Mouse (Mus musculus) cortical plate, adult 2 months (tissue): ENCODE data around the gene H2afz. TPM values are rescaled to one million over a fixed set of nuclear protein-coding genes. Genes with fewer than 3 reads are reported as not detected.

Experiments used
- H3K27ac ChIP-seq: fragments of 200-500 bp; 2 replicates; pipeline ENCODE4 v1.5.1; 2012; ENCODE audit warnings: low read length, control low read depth, inconsistent platforms; ENCODE audit not compliant: insufficient read depth
- H3K4me1 ChIP-seq: fragments of 200-500 bp; 2 replicates; pipeline ENCODE4 v1.6.1; 2011; ENCODE audit warnings: low read length; ENCODE audit not compliant: control insufficient read depth, insufficient read depth
- H3K4me3 ChIP-seq: fragments of 200-500 bp; 2 replicates; pipeline ENCODE4 v1.5.1; 2011; ENCODE audit warnings: mild to moderate bottlenecking, low read length, control low read depth; ENCODE audit not compliant: insufficient read depth
- CTCF ChIP-seq: fragments of 200-500 bp; IDR thresholded peaks from 2 replicates; pipeline ENCODE4 v1.5.1; 2011; ENCODE audit warnings: mild to moderate bottlenecking, control low read depth, low read length; ENCODE audit not compliant: insufficient read depth; ENCODE audit errors: extremely low read depth
- POLR2A ChIP-seq: fragments of 200-500 bp; IDR thresholded peaks from 2 replicates; pipeline ENCODE4 v1.6.1; 2011; ENCODE audit warnings: mild to moderate bottlenecking, low read length, control low read depth; ENCODE audit not compliant: insufficient read depth; ENCODE audit errors: extremely low read depth
- polyA plus RNA-seq: library from polyadenylated mRNA; depleted of rRNA; stranded (reverse); fragments of >200 nt; gene quantifications from 2 replicates; pipeline ENCODE4 v1.2.3, GENCODE M21; 2012

Gene H2afz
- polyA plus RNA-seq, 1 experiment = 343 TPM

DNA sequence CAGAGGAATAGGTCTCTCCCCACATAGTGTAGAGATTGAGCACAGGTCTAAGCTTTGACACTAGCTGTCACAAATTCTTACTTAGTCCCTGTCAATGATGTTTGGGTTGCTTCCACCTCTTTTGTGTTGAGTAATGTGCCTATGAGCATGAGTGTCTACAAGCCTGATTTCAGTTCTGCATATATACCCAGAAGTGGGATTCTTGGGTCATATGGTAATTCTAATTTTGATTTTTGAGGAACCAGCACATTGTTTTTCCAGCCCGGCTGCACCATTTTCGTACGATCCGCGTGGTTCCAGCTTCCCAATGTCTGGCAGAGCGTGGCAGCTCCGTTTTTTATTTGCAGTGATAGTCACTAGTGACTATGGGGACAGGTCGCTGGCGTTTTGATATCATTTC, 5.1 kb downstream of the H2afz start:
- TF ChIP-seq POLR2A (no peak), CTCF (no peak)
- no peak overlapping the region; the same call in 1 of the 2 replicates for H3K4me3 ChIP-seq
- H3K4me1 ChIP-seq = peaks cover 1% of the 10 kb centered on the region; the same call in 1 of the 2 replicates
- H3K27ac ChIP-seq = no peak overlapping the region

DNA sequence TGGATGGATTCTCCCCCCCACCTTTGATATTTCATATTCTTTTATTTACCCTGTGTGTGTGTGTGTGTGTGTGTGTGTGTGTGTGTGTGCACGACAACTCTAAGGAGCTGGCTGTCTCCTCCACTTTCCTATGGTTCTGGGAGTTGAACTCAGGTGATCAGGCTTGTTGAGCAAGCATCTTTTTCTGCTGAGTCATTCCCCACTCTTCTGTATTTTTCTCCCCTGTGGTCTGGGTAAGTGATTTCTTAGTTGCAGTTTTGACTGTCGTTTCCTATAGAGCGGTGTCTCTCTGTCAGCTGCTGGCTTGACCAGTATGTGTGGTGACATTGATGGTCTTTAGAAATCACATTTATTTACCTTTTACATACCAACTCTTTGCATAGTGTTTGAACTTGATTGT, 15.0 kb downstream of the H2afz start:
- H3K27ac ChIP-seq = no peak overlapping the region
- peaks cover 1% of the 10 kb centered on the region for H3K4me1 ChIP-seq
- TF ChIP-seq CTCF = no peak
- no peak for TF ChIP-seq POLR2A
- H3K4me3 ChIP-seq = no peak overlapping the region

- H3K27ac ChIP-seq = no peak overlapping the region
- peaks cover 1% of the 10 kb centered on the region for H3K4me1 ChIP-seq
- no peak for TF ChIP-seq POLR2A
- TF ChIP-seq CTCF = no peak
- no peak overlapping the region for H3K4me3 ChIP-seq
These were observed 15.9 kb downstream of the H2afz start for GRCm38 (mm10) chr3:137880109-137880748.

GRCm38 (mm10) chr3:137881093-137881492, 16.8 kb downstream of the H2afz start:
- no peak overlapping the region for H3K27ac ChIP-seq
- TF ChIP-seq CTCF = no peak
- no peak for TF ChIP-seq POLR2A
- peaks cover 1% of the 10 kb centered on the region for H3K4me1 ChIP-seq
- H3K4me3 ChIP-seq = no peak overlapping the region

DNA sequence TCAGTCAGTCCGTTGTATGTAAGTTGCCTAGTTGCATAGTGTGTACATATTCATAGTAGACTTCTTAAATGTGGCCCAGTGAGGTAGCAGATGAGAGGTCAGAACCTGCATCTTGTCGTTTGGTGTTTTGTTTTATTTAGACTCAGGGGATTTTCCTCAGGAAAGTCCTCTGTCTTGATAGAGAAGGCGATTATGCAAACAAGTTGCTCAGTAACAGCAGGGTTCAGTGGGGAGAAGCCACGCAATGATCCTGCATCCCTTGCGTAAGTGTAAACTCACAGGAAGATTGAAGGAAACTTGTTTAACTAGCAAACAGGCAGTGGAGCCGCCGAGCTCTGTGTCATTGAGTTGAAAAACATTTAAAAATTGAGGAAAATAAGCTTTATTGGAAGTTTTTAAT, 23.7 kb downstream of the H2afz start:
- Histone ChIP-seq H3K4me3 (no peak overlapping the region), H3K27ac (no peak overlapping the region), H3K4me1 (no peaks in the 10 kb centered on the region)
- no peak for TF ChIP-seq POLR2A
- no peak for TF ChIP-seq CTCF

GRCm38 (mm10) chr3:137891089-137891488, 26.8 kb downstream of the H2afz start:
- no peak for TF ChIP-seq POLR2A
- no peak for TF ChIP-seq CTCF
- Histone ChIP-seq H3K4me1 (no peaks in the 10 kb centered on the region), H3K27ac (no peak overlapping the region), H3K4me3 (no peak overlapping the region)

- no peak for TF ChIP-seq CTCF
- no peak for TF ChIP-seq POLR2A
- Histone ChIP-seq H3K27ac (no peak overlapping the region), H3K4me3 (no peak overlapping the region), H3K4me1 (no peaks in the 10 kb centered on the region)
These were observed 27.8 kb downstream of the H2afz start for GRCm38 (mm10) chr3:137892118-137892517.

DNA sequence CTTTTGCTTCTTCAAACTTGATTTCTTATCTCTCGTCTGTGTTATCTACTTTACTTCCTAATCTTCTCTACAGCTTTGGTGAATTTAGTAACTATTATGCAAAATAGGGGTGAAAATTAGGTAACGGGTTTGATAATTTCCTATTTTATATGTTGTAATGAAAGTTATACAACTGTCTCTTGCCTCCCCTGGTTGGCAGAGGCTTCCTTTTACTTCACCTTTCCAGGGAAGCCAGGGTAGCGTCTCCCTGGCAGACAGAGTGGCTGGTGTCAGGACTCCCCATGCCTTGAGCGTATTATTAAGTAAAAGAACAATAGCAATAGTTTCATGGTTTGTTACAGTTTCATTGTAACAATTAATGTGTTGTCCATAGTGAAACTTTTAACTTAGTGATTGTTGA, 29.5 kb downstream of the H2afz start:
- Histone ChIP-seq H3K4me1 (no peaks in the 10 kb centered on the region), H3K27ac (no peak overlapping the region), H3K4me3 (no peak overlapping the region)
- no peak for TF ChIP-seq CTCF
- no peak for TF ChIP-seq POLR2A

DNA sequence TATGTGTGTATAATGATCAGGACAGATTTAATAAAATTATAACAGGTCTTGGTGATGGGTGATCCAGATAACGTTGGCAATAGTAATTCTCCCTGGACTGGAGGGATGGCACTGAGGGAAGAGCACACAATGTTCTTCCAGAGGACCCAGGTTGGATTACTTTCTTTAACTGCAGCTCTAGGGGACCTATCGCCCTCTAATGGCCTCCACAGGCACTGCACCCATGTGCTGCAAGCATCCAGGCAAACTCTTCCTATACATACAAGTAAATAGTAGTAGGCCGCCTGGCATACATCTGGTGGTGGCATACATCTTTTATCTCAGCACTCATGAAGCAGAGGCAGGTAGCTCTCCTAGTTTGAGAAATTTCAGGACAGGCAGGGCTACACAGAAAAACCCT, 30.9 kb downstream of the H2afz start:
- Histone ChIP-seq H3K4me3 (no peak overlapping the region), H3K4me1 (no peaks in the 10 kb centered on the region), H3K27ac (no peak overlapping the region)
- TF ChIP-seq CTCF = peak; percentile 24; the same call in 1 of the 2 replicates
- TF ChIP-seq POLR2A = no peak

DNA sequence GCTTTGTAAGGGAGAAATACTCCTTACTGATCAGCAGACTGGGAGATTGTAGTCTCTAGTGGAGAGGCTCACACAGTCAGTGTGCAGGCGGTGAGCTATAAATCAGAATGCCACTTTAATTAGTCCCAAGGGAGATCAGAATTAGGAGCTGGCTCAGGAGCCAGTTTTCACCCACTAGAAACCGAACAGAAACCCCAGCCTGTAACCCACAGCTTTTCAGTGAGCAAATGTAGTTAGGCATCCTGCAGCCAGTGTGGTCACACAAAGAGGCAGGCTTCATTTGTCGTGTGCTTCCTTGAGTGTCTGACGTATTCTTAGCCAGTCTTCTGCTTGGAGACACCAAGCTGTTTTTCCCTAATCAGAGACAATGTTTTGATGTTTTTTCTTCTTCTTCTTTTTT, 32.1 kb downstream of the H2afz start:
- TF ChIP-seq CTCF (no peak), POLR2A (no peak)
- no peaks in the 10 kb centered on the region for H3K4me1 ChIP-seq
- H3K4me3 ChIP-seq = no peak overlapping the region
- H3K27ac ChIP-seq = no peak overlapping the region
